Mouse (Mus musculus): ENCODE data around the gene Gpr108.
A peak's percentile ranks its signal among the peaks of the same experiment; 100 is the strongest.
"Not testable (repeated sequence)": the region's sequence is repeated elsewhere in the genome, so short reads cannot be mapped to it uniquely, and the experiment has no call there.

Gene Gpr108

DNA sequence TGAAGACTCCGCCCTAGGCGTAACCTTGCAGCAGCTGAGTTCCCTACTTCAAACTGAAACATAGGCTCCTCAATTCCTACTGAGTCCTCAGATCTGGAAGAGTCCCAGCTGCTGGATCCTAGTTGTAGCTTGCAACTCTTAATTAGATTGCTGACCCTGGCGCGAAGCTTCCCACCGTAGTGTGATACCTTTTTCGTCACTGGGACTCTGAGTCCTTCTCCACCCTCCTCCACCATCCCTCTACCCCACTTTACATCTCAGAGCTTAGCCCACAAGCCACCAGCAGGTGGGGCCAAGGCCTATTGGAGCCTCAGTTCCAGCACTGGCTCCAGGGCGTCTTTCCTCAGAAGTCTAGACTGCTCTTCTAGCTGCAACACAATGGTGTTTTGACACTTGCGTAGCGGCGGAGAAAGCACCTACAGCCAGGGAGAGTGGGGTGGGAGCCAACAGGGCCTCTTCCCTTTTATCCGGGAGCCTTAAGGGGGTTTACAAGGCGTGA is at the start of gene Gpr108:
Gene Gpr108 (minus strand): TSS at position 246 of the 499 bp plus-strand sequence.
- DNase-seq = peak; percentile 95

- no peak for DNase-seq
Measured at GRCm38 (mm10) chr17:57297040-57297439, 48.8 kb upstream of the Gpr108 start.

- DNase-seq = no peak
Measured at GRCm38 (mm10) chr17:57295935-57296334, 47.7 kb upstream of the Gpr108 start.

DNA sequence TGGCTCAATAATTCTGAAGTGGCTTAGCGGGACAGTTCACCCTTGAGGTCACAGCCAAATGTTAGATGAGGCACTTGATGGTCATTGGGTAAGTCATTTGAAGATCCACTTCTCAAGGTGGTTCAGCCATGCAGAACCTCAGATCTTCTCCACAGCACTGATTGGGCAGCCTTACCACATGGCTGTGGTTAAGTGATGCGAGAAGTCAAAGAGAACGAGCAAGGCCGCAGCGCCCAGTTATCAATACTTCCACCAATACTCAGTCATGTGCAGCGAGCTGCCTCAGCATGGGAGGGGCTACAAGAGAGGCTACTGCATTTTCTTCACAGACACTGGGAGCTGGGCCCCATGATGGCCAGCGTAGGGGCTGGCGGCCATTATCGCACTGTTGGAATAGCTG is 44.7 kb upstream of the Gpr108 start:
- DNase-seq = no peak

DNA sequence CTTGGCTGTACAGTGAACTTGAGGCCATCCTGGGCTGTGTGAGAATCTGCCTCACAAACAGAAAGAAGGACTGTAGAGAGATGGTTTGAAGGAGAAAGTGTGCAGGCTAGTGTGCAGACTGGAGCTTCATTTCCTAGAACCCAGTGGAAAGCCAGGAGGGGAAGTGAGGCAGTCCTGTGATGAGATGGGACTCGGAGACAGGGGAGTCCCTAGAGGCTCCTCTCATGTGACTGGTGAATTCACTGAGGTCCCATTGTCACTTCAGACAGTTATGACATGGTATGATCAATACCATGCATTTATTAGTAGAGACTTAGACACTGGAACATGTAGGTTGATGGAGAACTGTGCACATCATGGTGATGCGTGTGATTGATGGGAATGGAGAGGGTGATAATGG is 44.1 kb upstream of the Gpr108 start:
- DNase-seq = no peak

DNA sequence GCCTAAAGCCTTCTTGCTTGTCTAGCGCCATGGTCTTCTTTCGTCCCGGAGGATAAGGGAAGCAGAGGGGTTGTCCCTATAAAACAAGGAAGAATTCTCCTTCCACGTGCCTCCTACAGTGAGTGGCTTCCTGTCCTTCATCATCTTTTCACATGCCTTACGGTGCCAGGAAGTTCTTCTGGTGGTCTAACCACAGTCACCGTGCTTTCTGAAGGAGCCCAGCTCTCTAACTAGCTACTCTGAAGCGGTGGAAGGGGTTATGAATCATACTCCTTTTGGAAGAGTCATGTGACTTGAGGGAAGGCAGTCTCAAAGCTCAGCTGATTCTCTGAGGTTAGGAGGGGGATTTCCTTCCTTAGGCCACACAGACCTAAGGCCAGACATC is 42.4 kb upstream of the Gpr108 start:
- no peak for DNase-seq

DNA sequence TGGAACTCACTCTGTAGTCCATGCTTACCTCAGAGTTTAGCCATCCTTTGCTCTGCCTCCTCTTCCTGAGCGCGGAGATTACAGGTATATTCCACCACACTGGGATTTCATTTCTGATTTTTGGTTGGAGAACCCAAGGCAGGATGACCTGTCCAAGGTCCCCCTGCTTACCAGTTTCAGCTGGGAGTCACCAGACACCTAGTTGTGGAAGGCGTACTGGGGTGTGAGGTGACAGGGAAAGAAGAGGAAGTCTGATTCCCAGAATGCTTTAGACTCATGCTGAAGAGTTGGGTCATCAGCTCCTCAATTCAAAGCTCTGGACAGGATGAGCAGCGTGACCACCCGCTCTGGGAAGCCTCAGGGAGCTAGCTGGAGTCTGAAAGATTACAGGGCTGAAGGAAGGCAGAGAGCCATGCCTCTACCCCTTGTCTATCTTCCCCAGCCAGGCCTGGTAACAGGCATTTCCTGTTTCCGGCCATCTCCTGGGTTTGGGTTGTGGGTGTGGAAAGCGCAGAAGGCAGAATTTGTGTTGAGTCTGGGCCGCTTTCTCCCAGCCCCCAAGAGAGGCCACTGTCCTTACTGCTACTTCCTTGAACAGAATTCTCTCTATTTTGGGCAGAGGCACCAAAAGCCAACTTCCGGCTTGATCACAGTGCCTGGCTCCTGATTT is 41.9 kb upstream of the Gpr108 start:
- DNase-seq = no peak

DNA sequence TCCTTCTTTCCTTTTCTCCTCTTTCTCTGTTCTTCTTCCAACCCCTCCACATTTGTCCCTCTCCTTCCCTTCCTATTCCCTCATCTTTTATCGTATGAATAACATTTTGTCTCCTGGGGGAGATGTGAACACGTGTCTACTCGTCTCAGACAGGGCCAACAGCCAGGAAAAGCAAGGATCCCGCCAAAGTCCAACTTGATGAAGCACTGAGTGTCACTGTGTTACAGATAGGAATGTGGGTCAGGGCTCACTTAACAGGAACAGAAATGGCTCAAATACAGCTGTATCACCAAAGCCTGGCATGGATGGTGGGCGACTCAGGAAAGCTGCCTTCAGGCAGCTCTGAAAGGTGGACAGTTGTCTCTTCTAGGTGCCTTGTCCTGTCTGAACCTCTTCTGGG is 41.0 kb upstream of the Gpr108 start:
- DNase-seq = no peak

GRCm38 (mm10) chr17:57286718-57287355 is 38.6 kb upstream of the Gpr108 start:
- DNase-seq = no peak

DNA sequence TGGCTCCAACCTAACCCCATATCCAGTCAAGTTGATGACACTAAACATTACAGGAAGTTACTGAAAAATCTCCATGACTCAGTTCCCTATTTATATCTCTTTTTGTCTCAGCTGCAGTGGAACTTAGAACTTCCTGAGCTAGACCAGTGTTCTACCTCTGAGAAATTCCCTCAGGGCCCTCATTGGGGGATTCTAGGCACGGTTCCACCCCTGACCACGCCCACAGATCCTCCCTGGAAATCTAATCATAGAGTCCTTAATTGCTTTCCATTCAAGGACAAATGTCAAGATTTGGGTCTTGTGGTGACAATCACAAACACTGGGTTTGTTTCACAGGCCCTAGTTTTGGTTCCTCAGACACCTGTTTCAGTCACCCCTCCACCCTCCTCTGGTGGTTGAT is 36.8 kb upstream of the Gpr108 start:
- DNase-seq = no peak

- no peak for DNase-seq
Measured at GRCm38 (mm10) chr17:57283906-57284305, 35.7 kb upstream of the Gpr108 start.

DNA sequence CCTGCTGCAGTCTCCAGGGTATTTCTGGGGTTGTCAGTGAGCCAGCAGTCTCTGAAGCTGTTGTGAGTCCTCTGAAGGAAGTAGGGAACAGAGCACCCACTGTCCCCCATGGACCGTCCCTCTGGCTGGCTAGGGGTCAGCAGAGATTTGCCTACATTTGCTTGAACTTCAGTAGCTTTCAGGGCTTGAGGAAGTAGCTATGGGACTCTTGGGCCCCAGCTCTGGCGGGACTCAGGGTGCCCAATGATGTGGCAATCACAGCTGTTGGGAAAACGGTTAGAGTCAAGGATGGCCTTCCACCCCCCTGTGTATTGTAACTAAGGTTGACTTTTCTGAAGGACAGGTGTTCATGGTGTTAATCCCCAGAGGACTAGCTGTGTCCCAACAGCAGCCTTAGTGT is 32.2 kb upstream of the Gpr108 start:
- no peak for DNase-seq

DNA sequence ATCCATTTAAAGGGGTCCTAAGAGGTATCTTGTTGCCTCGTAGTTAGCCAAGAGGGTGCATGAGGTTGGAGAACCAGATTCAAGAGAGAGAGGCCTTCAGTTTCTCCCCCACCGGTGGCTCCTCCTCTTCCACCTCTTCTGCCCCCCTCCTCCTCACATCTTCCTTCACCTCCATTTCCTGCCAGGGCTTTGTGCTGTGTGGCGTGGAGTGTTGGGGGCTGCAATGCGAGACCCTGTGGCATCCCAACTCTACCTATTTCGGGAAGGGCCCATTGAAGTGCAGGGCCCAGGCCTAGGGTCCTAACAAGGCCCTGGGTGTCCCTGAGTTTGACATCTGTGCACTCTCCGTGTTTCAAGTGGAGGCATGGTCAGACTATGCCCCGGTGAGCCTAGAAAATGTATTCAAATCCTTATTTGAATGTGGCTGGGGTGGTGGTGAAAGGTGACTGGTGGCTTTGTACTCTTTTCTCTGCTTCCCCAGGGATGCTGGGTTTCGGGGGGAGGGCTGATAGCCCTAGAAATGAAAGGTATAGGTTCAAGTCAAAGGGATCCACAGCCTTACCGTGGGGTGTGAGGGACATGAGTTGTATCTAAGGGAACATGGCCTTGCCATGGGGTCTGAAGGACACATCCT is 31.5 kb upstream of the Gpr108 start:
- no peak for DNase-seq

- DNase-seq = peak; percentile 43
Measured at GRCm38 (mm10) chr17:57278943-57279590, 30.8 kb upstream of the Gpr108 start, which contains the start of gene Vav1. Gene Vav1 (plus strand): TSS chr17:57279100.

GRCm38 (mm10) chr17:57278537-57278936 is 30.3 kb upstream of the Gpr108 start:
- no peak for DNase-seq

DNA sequence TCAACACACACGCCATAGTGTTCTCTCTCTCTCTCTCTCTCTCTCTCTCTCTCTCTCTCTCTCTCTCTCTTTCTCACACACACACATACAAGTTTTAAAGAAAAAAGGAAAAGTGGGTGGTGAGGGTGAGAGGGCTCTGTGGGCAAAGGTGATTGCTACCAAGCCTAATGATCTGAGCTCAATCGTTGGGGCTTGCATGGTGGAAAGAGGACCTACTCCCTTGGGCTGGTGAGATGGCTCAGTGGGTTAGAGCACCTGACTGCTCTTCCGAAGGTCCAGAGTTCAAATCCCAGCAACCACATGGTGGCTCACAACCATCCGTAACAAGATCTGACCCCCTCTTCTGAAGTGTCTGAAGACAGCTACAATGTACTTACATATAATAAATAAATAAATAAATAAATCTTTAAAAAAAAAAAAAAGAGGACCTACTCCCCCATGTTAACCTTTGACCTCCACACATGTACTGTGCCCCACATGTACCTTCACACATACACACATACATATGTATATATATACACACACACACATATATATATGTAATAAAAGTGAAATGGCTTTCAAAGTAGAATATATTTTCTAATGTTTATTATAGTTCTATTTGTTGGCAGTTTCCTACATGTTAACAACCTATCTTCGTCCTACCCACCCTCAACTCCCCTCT is 29.5 kb upstream of the Gpr108 start:
- DNase-seq = not testable (repeated sequence)

- peak; percentile 79 for DNase-seq
Measured at GRCm38 (mm10) chr17:57276634-57277121, 28.4 kb upstream of the Gpr108 start.

DNA sequence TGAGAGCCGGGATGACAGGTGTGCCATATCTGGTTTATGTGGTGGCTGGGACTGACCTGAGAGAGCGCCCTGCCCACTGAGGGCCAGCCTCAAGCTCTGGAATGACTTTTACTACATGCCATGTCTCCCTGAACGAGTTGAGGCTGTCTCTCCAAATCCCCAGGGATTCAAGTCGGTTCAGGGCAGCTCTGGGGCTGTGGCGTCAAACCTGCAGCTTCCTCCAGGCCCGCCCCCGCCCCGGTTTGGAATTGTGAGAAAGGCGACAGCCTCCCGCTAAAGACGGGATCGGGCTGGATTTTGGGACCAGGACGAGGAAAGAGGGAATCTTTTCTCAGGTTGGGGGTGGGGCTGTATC is 27.7 kb upstream of the Gpr108 start:
- no peak for DNase-seq

DNA sequence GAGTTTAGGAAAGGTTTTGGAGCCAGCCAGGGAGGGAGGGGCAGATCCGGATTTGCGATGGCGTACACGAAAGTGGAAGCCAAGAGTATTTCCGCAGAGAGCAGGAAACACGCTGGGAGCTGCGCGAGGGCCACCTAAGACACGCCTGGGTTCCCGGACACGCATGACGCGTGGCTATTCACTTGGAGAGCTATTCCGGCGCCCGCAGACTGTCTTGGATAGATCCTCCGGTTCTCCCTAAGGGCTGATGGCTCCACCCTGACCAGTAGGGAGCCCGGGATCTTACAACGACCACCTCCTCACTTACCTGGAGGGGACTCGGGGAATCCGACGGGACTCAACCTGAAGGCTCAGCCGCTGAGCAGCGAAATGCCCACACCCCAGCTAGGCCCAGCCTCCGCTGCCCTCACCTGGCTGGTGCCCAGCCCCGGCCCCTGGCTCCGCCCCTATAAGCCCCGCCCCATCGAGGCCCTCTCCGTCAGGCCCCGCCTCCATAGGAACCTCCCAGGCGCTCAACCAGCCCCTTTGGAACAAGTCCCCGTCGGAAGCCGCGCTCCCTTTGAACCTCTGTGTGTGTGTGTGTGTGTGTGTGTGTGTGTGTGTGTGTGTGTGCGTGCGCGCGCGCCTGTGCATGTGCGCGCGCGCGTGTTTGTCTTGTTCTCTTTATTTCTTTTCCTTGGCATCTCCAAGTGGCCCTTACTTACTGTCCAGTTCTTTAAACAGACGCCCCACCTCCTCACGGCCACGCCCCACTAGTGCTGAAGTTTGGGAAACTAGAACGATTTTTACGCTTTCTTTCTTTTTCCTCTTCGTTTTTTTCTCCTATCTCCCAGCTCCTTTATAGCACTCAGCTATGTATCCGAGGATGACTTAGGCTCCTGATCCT is 27.1 kb upstream of the Gpr108 start:
- peak; percentile 95 for DNase-seq

- no peak for DNase-seq
Measured at GRCm38 (mm10) chr17:57274686-57275085, 26.4 kb upstream of the Gpr108 start.

DNA sequence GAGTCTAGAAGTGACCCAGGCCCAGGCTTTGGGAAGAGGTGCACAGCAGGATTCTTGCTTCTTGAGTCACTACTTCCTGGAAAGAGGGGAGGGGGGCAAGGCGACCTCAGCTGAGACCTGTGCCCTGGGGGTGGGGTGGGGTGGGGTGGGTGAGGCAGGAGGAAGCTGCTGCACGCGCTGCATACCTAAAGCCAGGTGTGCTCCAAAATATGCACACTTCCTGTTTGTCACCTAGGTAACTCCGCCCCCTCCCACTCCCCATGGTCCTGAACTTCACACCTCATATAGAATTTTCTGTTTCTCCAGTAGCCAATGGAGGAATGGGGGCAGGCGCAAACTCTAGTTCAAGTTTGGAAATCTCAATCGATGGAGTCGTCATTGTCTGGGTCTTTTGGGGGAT is 25.6 kb upstream of the Gpr108 start:
- no peak for DNase-seq

GRCm38 (mm10) chr17:57271301-57271700 is 23.1 kb upstream of the Gpr108 start:
- no peak for DNase-seq
